Mouse (Mus musculus): ENCODE data around the gene Dus1l.

GRCm38 (mm10) chr11:120747974-120748373 is 48.2 kb downstream of the Dus1l start:
- TF ChIP-seq CTCF (IDR thresholded peaks at IDR 0.05; ENCODE audit: low read depth) = no peak
- TF ChIP-seq EP300 (IDR thresholded peaks at IDR 0.05; ENCODE audit: low read depth) = no peak

All from heart, postnatal 0 days (tissue).